Mouse (Mus musculus): Measurements from ENCODE around the gene Hist1h4i. TPM values are rescaled to one million over a fixed set of nuclear protein-coding genes. Genes with fewer than 3 reads are reported as not detected.
A peak's percentile ranks its signal among the peaks of the same experiment; 100 is the strongest.

The Hist1h4i gene
- polyA plus RNA-seq, 1 experiment from 2014 or later = 21.8 TPM

- H3K4me3 ChIP-seq = peak overlapping the region; percentile 49
- DNase-seq (ENCODE audit: low spot score) = peak; percentile 92
- no peaks in the 10 kb centered on the region for H3K36me3 ChIP-seq
- no peak overlapping the region for H3K27ac ChIP-seq
- H3K9me3 ChIP-seq = no peaks in the 10 kb centered on the region
- peaks cover 9% of the 10 kb centered on the region for H3K4me1 ChIP-seq
- peaks cover 48% of the 10 kb centered on the region for H3K27me3 ChIP-seq (ENCODE audit: insufficient read depth, poor library complexity, severe bottlenecking)
- WGBS = 14% methylated on average over 27 of the region's 27 CpGs
These were observed 25.4 kb downstream of the Hist1h4i start for GRCm38 (mm10) chr13:22015479-22016450.

GRCm38 (mm10) chr13:22014411-22014845, 26.7 kb downstream of the Hist1h4i start:
- Histone ChIP-seq H3K4me3 (peak overlapping the region; percentile 49), H3K9me3 (no peaks in the 10 kb centered on the region), H3K4me1 (peaks cover 9% of the 10 kb centered on the region), H3K27me3 (ENCODE audit: insufficient read depth, poor library complexity, severe bottlenecking) (peaks cover 61% of the 10 kb centered on the region), H3K27ac (no peak overlapping the region), H3K36me3 (no peaks in the 10 kb centered on the region)
- DNase-seq (ENCODE audit: low spot score) = no peak
- 10% methylated on average over 17 of the region's 17 CpGs for WGBS

- Histone ChIP-seq H3K27me3 (ENCODE audit: insufficient read depth, poor library complexity, severe bottlenecking) (peaks cover 64% of the 10 kb centered on the region), H3K9me3 (no peaks in the 10 kb centered on the region), H3K4me3 (peak overlapping the region; percentile 49), H3K36me3 (no peaks in the 10 kb centered on the region), H3K4me1 (peaks cover 9% of the 10 kb centered on the region), H3K27ac (no peak overlapping the region)
- DNase-seq (ENCODE audit: low spot score) = no peak
- WGBS = 22% methylated on average over 13 of the region's 13 CpGs
These were observed 27.4 kb downstream of the Hist1h4i start for GRCm38 (mm10) chr13:22013716-22014115.

- Histone ChIP-seq H3K36me3 (no peaks in the 10 kb centered on the region), H3K4me1 (peaks cover 27% of the 10 kb centered on the region), H3K4me3 (no peak within 1 kb of the TSS), H3K27ac (no peak within 1 kb of the TSS), H3K9me3 (no peaks in the 10 kb centered on the region), H3K27me3 (ENCODE audit: insufficient read depth, poor library complexity, severe bottlenecking) (peaks cover 96% of the 10 kb centered on the region)
- DNase-seq (ENCODE audit: low spot score) = no peak
- 30% methylated on average over 7 of the region's 7 CpGs for WGBS
These were observed 31.5 kb downstream of the Hist1h4i start, which contains the start of gene Prss16 for GRCm38 (mm10) chr13:22009642-22010041. Gene Prss16, minus strand, starts transcription at chr13:22009742.

GRCm38 (mm10) chr13:22008707-22009106, 32.5 kb downstream of the Hist1h4i start:
- WGBS = 75% methylated on average over 3 of the region's 3 CpGs
- H3K9me3 ChIP-seq = no peaks in the 10 kb centered on the region
- no peaks in the 10 kb centered on the region for H3K36me3 ChIP-seq
- H3K4me3 ChIP-seq = no peak overlapping the region
- DNase-seq (ENCODE audit: low spot score) = no peak
- H3K27me3 ChIP-seq (ENCODE audit: insufficient read depth, poor library complexity, severe bottlenecking) = peaks cover 96% of the 10 kb centered on the region
- H3K4me1 ChIP-seq = peaks cover 18% of the 10 kb centered on the region
- H3K27ac ChIP-seq = no peak overlapping the region

- no peaks in the 10 kb centered on the region for H3K36me3 ChIP-seq
These were observed 33.3 kb downstream of the Hist1h4i start for GRCm38 (mm10) chr13:22007872-22008271.

GRCm38 (mm10) chr13:22007121-22007510, 34.0 kb downstream of the Hist1h4i start:
- Histone ChIP-seq H3K4me3 (peak overlapping the region; percentile 69), H3K27ac (no peak overlapping the region), H3K27me3 (ENCODE audit: insufficient read depth, poor library complexity, severe bottlenecking) (peaks cover 98% of the 10 kb centered on the region), H3K36me3 (no peaks in the 10 kb centered on the region), H3K9me3 (no peaks in the 10 kb centered on the region), H3K4me1 (peaks cover 18% of the 10 kb centered on the region)
- 2% methylated on average over 18 of the region's 18 CpGs for WGBS
- no peak for DNase-seq (ENCODE audit: low spot score)

More at GRCm38 (mm10) chr13:22007872-22008271, 33.3 kb downstream of the Hist1h4i start:
- H3K4me3 ChIP-seq = no peak overlapping the region
- WGBS = 57% methylated on average over 7 of the region's 7 CpGs
- H3K9me3 ChIP-seq = no peaks in the 10 kb centered on the region
- peaks cover 18% of the 10 kb centered on the region for H3K4me1 ChIP-seq
- no peak overlapping the region for H3K27ac ChIP-seq
- H3K27me3 ChIP-seq (ENCODE audit: insufficient read depth, poor library complexity, severe bottlenecking) = peaks cover 97% of the 10 kb centered on the region
- DNase-seq (ENCODE audit: low spot score) = no peak

GRCm38 (mm10) chr13:22006334-22007120, 34.6 kb downstream of the Hist1h4i start:
- H3K9me3 ChIP-seq = no peaks in the 10 kb centered on the region
- no peaks in the 10 kb centered on the region for H3K36me3 ChIP-seq
- H3K4me3 ChIP-seq = peak overlapping the region; percentile 69
- peaks cover 18% of the 10 kb centered on the region for H3K4me1 ChIP-seq
- no peak for DNase-seq (ENCODE audit: low spot score)
- peaks cover 99% of the 10 kb centered on the region for H3K27me3 ChIP-seq (ENCODE audit: insufficient read depth, poor library complexity, severe bottlenecking)
- WGBS = under 1% methylated on average over 38 of the region's 38 CpGs
- peak overlapping the region; percentile 36; the same call in 1 of the 2 replicates for H3K27ac ChIP-seq

- Histone ChIP-seq H3K4me3 (peak overlapping the region; percentile 69), H3K9me3 (no peaks in the 10 kb centered on the region), H3K36me3 (no peaks in the 10 kb centered on the region), H3K27me3 (ENCODE audit: insufficient read depth, poor library complexity, severe bottlenecking) (peaks cover 100% of the 10 kb centered on the region), H3K4me1 (peaks cover 18% of the 10 kb centered on the region), H3K27ac (0 out of 2 replicates have a peak overlapping the region, but pooled peaks have one; percentile 22)
- DNase-seq (ENCODE audit: low spot score) = no peak
- WGBS = under 1% methylated on average over 45 of the region's 45 CpGs
These were observed 35.4 kb downstream of the Hist1h4i start for GRCm38 (mm10) chr13:22005605-22006333.

GRCm38 (mm10) chr13:22001823-22002222, 39.3 kb downstream of the Hist1h4i start:
- 27% methylated on average over 5 of the region's 5 CpGs for WGBS
- DNase-seq (ENCODE audit: low spot score) = no peak
- Histone ChIP-seq H3K4me1 (peaks cover 18% of the 10 kb centered on the region), H3K36me3 (no peaks in the 10 kb centered on the region), H3K27ac (no peak overlapping the region), H3K4me3 (0 out of 2 replicates have a peak overlapping the region, but pooled peaks have one; percentile 5), H3K9me3 (no peaks in the 10 kb centered on the region), H3K27me3 (ENCODE audit: insufficient read depth, poor library complexity, severe bottlenecking) (peaks cover 100% of the 10 kb centered on the region)

GRCm38 (mm10) chr13:22001346-22001745, 39.8 kb downstream of the Hist1h4i start:
- WGBS = 55% methylated on average over 2 of the region's 2 CpGs
- H3K9me3 ChIP-seq = no peaks in the 10 kb centered on the region
- no peak overlapping the region for H3K27ac ChIP-seq
- H3K36me3 ChIP-seq = no peaks in the 10 kb centered on the region
- no peak overlapping the region for H3K4me3 ChIP-seq
- H3K4me1 ChIP-seq = peaks cover 16% of the 10 kb centered on the region
- peaks cover 98% of the 10 kb centered on the region for H3K27me3 ChIP-seq (ENCODE audit: insufficient read depth, poor library complexity, severe bottlenecking)
- no peak for DNase-seq (ENCODE audit: low spot score)

- H3K4me3 ChIP-seq = no peak overlapping the region
- H3K27me3 ChIP-seq (ENCODE audit: insufficient read depth, poor library complexity, severe bottlenecking) = peaks cover 76% of the 10 kb centered on the region
- DNase-seq (ENCODE audit: low spot score) = no peak
- no peaks in the 10 kb centered on the region for H3K36me3 ChIP-seq
- H3K4me1 ChIP-seq = peaks cover 13% of the 10 kb centered on the region; the same call in 1 of the 2 replicates
- WGBS = 40% methylated on average over 4 of the region's 4 CpGs
- no peaks in the 10 kb centered on the region for H3K9me3 ChIP-seq
- no peak overlapping the region for H3K27ac ChIP-seq
These were observed 42.0 kb downstream of the Hist1h4i start for GRCm38 (mm10) chr13:21999147-21999546.

Measured in heart, embryonic 10.5 days (tissue).